Mouse (Mus musculus): ENCODE data around the gene Icam5.

Icam5 gene

GRCm38 (mm10) chr9:21014691-21015570, 16.9 kb upstream of the Icam5 start:
- peak; percentile 79 for DNase-seq (ENCODE audit: low read depth)

- peak; percentile 90 for DNase-seq (ENCODE audit: low read depth)
These were observed 16.2 kb upstream of the Icam5 start, which contains the start of gene Icam1 for GRCm38 (mm10) chr9:21015571-21016130. Gene Icam1 (plus strand): TSS chr9:21015985.

- peak; percentile 79 for DNase-seq (ENCODE audit: low read depth)
These were observed 15.3 kb upstream of the Icam5 start for GRCm38 (mm10) chr9:21016331-21017176.

- DNase-seq (ENCODE audit: low read depth) = peak; percentile 53
These were observed 14.7 kb upstream of the Icam5 start for GRCm38 (mm10) chr9:21017177-21017575.

GRCm38 (mm10) chr9:21018600-21018999, 13.3 kb upstream of the Icam5 start:
- DNase-seq (ENCODE audit: low read depth) = no peak

GRCm38 (mm10) chr9:21021363-21021762, 10.5 kb upstream of the Icam5 start:
- DNase-seq (ENCODE audit: low read depth) = no peak

GRCm38 (mm10) chr9:21022288-21022687, 9.6 kb upstream of the Icam5 start:
- no peak for DNase-seq (ENCODE audit: low read depth)

- DNase-seq (ENCODE audit: low read depth) = no peak
These were observed 9.1 kb upstream of the Icam5 start for GRCm38 (mm10) chr9:21022726-21023125.

- no peak for DNase-seq (ENCODE audit: low read depth)
These were observed 6.5 kb upstream of the Icam5 start for GRCm38 (mm10) chr9:21025258-21025810.

- DNase-seq (ENCODE audit: low read depth) = no peak
These were observed 5.0 kb upstream of the Icam5 start for GRCm38 (mm10) chr9:21026849-21027248.

- DNase-seq (ENCODE audit: low read depth) = no peak
These were observed 4.0 kb upstream of the Icam5 start for GRCm38 (mm10) chr9:21027774-21028290.

- DNase-seq (ENCODE audit: low read depth) = no peak
These were observed 3.2 kb upstream of the Icam5 start for GRCm38 (mm10) chr9:21028560-21029110.

GRCm38 (mm10) chr9:21029291-21030054, 2.4 kb upstream of the Icam5 start, which contains the start of gene Icam4:
Gene Icam4 (plus strand): TSS chr9:21029373.
- DNase-seq (ENCODE audit: low read depth) = peak; percentile 85

GRCm38 (mm10) chr9:21030055-21030600, 1.7 kb upstream of the Icam5 start:
- DNase-seq (ENCODE audit: low read depth) = peak; percentile 53

- peak; percentile 99 for DNase-seq (ENCODE audit: low read depth)
These were observed 1.1 kb upstream of the Icam5 start for GRCm38 (mm10) chr9:21030781-21031250.

- peak; percentile 89 for DNase-seq (ENCODE audit: low read depth)
These were observed 500 bp upstream of the Icam5 start for GRCm38 (mm10) chr9:21031251-21031895.

GRCm38 (mm10) chr9:21032491-21032890, 618 bp downstream of the Icam5 start:
- DNase-seq (ENCODE audit: low read depth) = no peak

GRCm38 (mm10) chr9:21033136-21033535, 1.3 kb downstream of the Icam5 start:
- DNase-seq (ENCODE audit: low read depth) = peak; percentile 97

GRCm38 (mm10) chr9:21034481-21035085, 2.7 kb downstream of the Icam5 start:
- DNase-seq (ENCODE audit: low read depth) = peak; percentile 64

Measured in induced T-regulatory cell, adult 2 months (primary cell).